ENCODE assay signal across 8 mouse cellular contexts in genomic region chr2:150765619-150766018, GRCm38 (mm10). TPM values are rescaled to one million over a fixed set of nuclear protein-coding genes. Genes with fewer than 3 reads are reported as not detected.
DNase-seq lines count a peak whose midpoint lies in the region; ATAC-seq and TF ChIP-seq lines count a peak whose summit lies in the region.

No protein-coding gene starts in this region.

- H3K9ac ChIP-seq in embryonic facial prominence, embryonic 13.5 days, result 0 out of 2 replicates have a peak overlapping the region, but pooled peaks have one; percentile 32
- H3K9ac ChIP-seq in neural tube, embryonic 12.5 days, result no peak overlapping the region
- no peak overlapping the region for H3K9ac ChIP-seq in heart, postnatal 0 days (replicated peaks; ENCODE audit: low read depth, low read length)
- no peak overlapping the region for H3K9ac ChIP-seq in neural tube, embryonic 13.5 days

- no peak overlapping the region for H3K4me3 ChIP-seq in embryonic facial prominence, embryonic 13.5 days
- no peak overlapping the region for H3K4me3 ChIP-seq in embryonic facial prominence, embryonic 10.5 days
- H3K4me3 ChIP-seq in neural tube, embryonic 12.5 days, result no peak overlapping the region
- no peak overlapping the region for H3K4me3 ChIP-seq in heart, postnatal 0 days (ENCODE audit: low read depth, low read length)
- H3K4me3 ChIP-seq in neural tube, embryonic 13.5 days, result no peak overlapping the region

- peaks cover 8% of the 10 kb centered on the region for H3K4me1 ChIP-seq in embryonic facial prominence, embryonic 13.5 days
- no peaks in the 10 kb centered on the region for H3K4me1 ChIP-seq in embryonic facial prominence, embryonic 10.5 days
- H3K4me1 ChIP-seq in neural tube, embryonic 12.5 days, result no peaks in the 10 kb centered on the region
- H3K4me1 ChIP-seq in heart, postnatal 0 days (ENCODE audit: control insufficient read depth, insufficient read depth), result peaks cover 33% of the 10 kb centered on the region
- H3K4me1 ChIP-seq in neural tube, embryonic 13.5 days (replicated peaks), result peaks cover 16% of the 10 kb centered on the region

- no peaks in the 10 kb centered on the region for H3K27me3 ChIP-seq in embryonic facial prominence, embryonic 13.5 days
- no peaks in the 10 kb centered on the region for H3K27me3 ChIP-seq in embryonic facial prominence, embryonic 10.5 days (replicated peaks; ENCODE audit: low read depth, poor library complexity, severe bottlenecking)
- H3K27me3 ChIP-seq in neural tube, embryonic 12.5 days (replicated peaks), result no peaks in the 10 kb centered on the region
- no peaks in the 10 kb centered on the region for H3K27me3 ChIP-seq in heart, postnatal 0 days (ENCODE audit: control insufficient read depth, insufficient read depth, low read length)
- no peaks in the 10 kb centered on the region for H3K27me3 ChIP-seq in neural tube, embryonic 13.5 days

- no peak for DNase-seq in embryonic facial prominence, embryonic 10.5 days (ENCODE audit: low spot score)
- no peak for DNase-seq in neural tube, embryonic 10.5 days (ENCODE audit: extremely low spot score, low spot score)
- no peak for DNase-seq in heart, postnatal 0 days (ENCODE audit: low spot score)
- no peak for DNase-seq in kidney, adult 8-10 months

- no peak for ATAC-seq in embryonic facial prominence, embryonic 13.5 days (ENCODE audit: insufficient number of reproducible peaks, insufficient read depth, low FRiP score, low TSS enrichment, low read depth)
- 0 out of 2 replicates have a peak, but pooled peaks have one; percentile 30 for ATAC-seq in neural tube, embryonic 12.5 days (ENCODE audit: low FRiP score, low read depth)
- no peak for ATAC-seq in heart, postnatal 0 days (ENCODE audit: insufficient read depth, low read depth)
- peak; percentile 83 for ATAC-seq in neural tube, embryonic 13.5 days (ENCODE audit: low read depth)
- ATAC-seq in CD4-positive, CD25-positive, alpha-beta regulatory T cell, adult 4 months, result no peak

- no peak overlapping the region for H3K4me2 ChIP-seq in embryonic facial prominence, embryonic 13.5 days
- H3K4me2 ChIP-seq in neural tube, embryonic 12.5 days (replicated peaks), result no peak overlapping the region
- H3K4me2 ChIP-seq in heart, postnatal 0 days (ENCODE audit: low read depth, low read length), result no peak overlapping the region
- no peak overlapping the region for H3K4me2 ChIP-seq in neural tube, embryonic 13.5 days

- no peaks in the 10 kb centered on the region for H3K9me3 ChIP-seq in embryonic facial prominence, embryonic 13.5 days
- no peaks in the 10 kb centered on the region for H3K9me3 ChIP-seq in embryonic facial prominence, embryonic 10.5 days
- H3K9me3 ChIP-seq in neural tube, embryonic 12.5 days, result no peaks in the 10 kb centered on the region
- no peaks in the 10 kb centered on the region for H3K9me3 ChIP-seq in heart, postnatal 0 days (replicated peaks; ENCODE audit: control insufficient read depth, low read length)
- H3K9me3 ChIP-seq in neural tube, embryonic 13.5 days, result no peaks in the 10 kb centered on the region

- 0 out of 2 replicates have a peak overlapping the region, but pooled peaks have one; percentile 11 for H3K27ac ChIP-seq in embryonic facial prominence, embryonic 13.5 days
- H3K27ac ChIP-seq in embryonic facial prominence, embryonic 10.5 days (replicated peaks), result no peak overlapping the region
- no peak overlapping the region for H3K27ac ChIP-seq in neural tube, embryonic 12.5 days
- H3K27ac ChIP-seq in heart, postnatal 0 days (ENCODE audit: low read depth), result peak overlapping the region; percentile 72
- H3K27ac ChIP-seq in neural tube, embryonic 13.5 days (replicated peaks), result peak overlapping the region; percentile 68

- H3K36me3 ChIP-seq in embryonic facial prominence, embryonic 13.5 days, result peaks cover 70% of the 10 kb centered on the region
- peaks cover 74% of the 10 kb centered on the region for H3K36me3 ChIP-seq in embryonic facial prominence, embryonic 10.5 days (replicated peaks)
- peaks cover 32% of the 10 kb centered on the region for H3K36me3 ChIP-seq in neural tube, embryonic 12.5 days
- peaks cover 34% of the 10 kb centered on the region for H3K36me3 ChIP-seq in heart, postnatal 0 days (replicated peaks; ENCODE audit: control insufficient read depth, insufficient read depth, low read length)
- H3K36me3 ChIP-seq in neural tube, embryonic 13.5 days, result peaks cover 90% of the 10 kb centered on the region

- no peak for TF ChIP-seq EP300 in heart, postnatal 0 days (IDR thresholded peaks at IDR 0.05; ENCODE audit: low read depth)

- 60% methylated on average over 2 of the region's 2 CpGs for WGBS in embryonic facial prominence, embryonic 13.5 days
- 50% methylated on average over 2 of the region's 2 CpGs for WGBS in embryonic facial prominence, embryonic 10.5 days
- WGBS in neural tube, embryonic 12.5 days, result 56% methylated on average over 2 of the region's 2 CpGs
- 26% methylated on average over 2 of the region's 2 CpGs for WGBS in heart, postnatal 0 days
- 42% methylated on average over 2 of the region's 2 CpGs for WGBS in neural tube, embryonic 13.5 days

- TF ChIP-seq CTCF in heart, postnatal 0 days (IDR thresholded peaks at IDR 0.05; ENCODE audit: low read depth), result no peak

RNA-seq across cellular contexts. Expression of gene Entpd6, which starts 16.8 kb away (rescaled TPM):
- 29.2 and 29.5 TPM in 2 replicates for polyA plus RNA-seq in embryonic facial prominence, embryonic 13.5 days (2015; fragmentation: Nextera tagmentation; extraction: Ambion mirVana)
- polyA plus RNA-seq in embryonic facial prominence, embryonic 10.5 days (2016; fragmentation: Nextera tagmentation; extraction: Ambion mirVana), result 30.7 and 37.1 TPM in 2 replicates
- 30.3 and 31.7 TPM in 2 replicates for polyA plus RNA-seq in neural tube, embryonic 12.5 days (2016; fragmentation: Nextera tagmentation; extraction: Ambion mirVana)
- total RNA-seq in heart, postnatal 0 days (2014; rRNA removed; ENCODE audit: low replicate concordance), result 16.9 and 25.8 TPM in 2 replicates
- 17.3 and 17.4 TPM in 2 replicates for polyA plus RNA-seq in heart, postnatal 0 days (2015; fragmentation: Nextera tagmentation; extraction: Ambion mirVana)
- polyA plus RNA-seq in neural tube, embryonic 13.5 days (2015; fragmentation: Nextera tagmentation; extraction: Ambion mirVana), result 41.2 and 47.0 TPM in 2 replicates
- polyA plus RNA-seq in CD4-positive, CD25-positive, alpha-beta regulatory T cell, adult 4 months (2017; shearing (Covaris generic)), result 10 to 100 TPM; 30.1 to 49.1 TPM

RNA-seq across cellular contexts. Expression of gene Pygb, which starts 20.9 kb away (rescaled TPM):
- 89.4 and 100 TPM in 2 replicates for polyA plus RNA-seq in embryonic facial prominence, embryonic 13.5 days (2015; fragmentation: Nextera tagmentation; extraction: Ambion mirVana)
- polyA plus RNA-seq in embryonic facial prominence, embryonic 10.5 days (2016; fragmentation: Nextera tagmentation; extraction: Ambion mirVana), result 62.1 and 66.3 TPM in 2 replicates
- 80.5 and 80.6 TPM in 2 replicates for polyA plus RNA-seq in neural tube, embryonic 12.5 days (2016; fragmentation: Nextera tagmentation; extraction: Ambion mirVana)
- 489 and 581 TPM in 2 replicates for total RNA-seq in heart, postnatal 0 days (2014; rRNA removed; ENCODE audit: low replicate concordance)
- polyA plus RNA-seq in heart, postnatal 0 days (2015; fragmentation: Nextera tagmentation; extraction: Ambion mirVana), result 255 and 282 TPM in 2 replicates
- 101 TPM in 2 replicates for polyA plus RNA-seq in neural tube, embryonic 13.5 days (2015; fragmentation: Nextera tagmentation; extraction: Ambion mirVana)
- polyA plus RNA-seq in CD4-positive, CD25-positive, alpha-beta regulatory T cell, adult 4 months (2017; shearing (Covaris generic)), result 10 to 100 TPM; 34.4 to 85.4 TPM

Comparison
In these comparisons a context has a peak if more than half of its experiments do, and no peak if none do; other contexts are left out.
1. H3K27ac ChIP-seq: peak in embryonic facial prominence, embryonic 13.5 days (single experiment), heart, postnatal 0 days (single experiment) and neural tube, embryonic 13.5 days (single experiment); none in embryonic facial prominence, embryonic 10.5 days (single experiment) and neural tube, embryonic 12.5 days (single experiment).
2. ATAC-seq: peak in neural tube, embryonic 12.5 days (single experiment) and neural tube, embryonic 13.5 days (single experiment); none in embryonic facial prominence, embryonic 13.5 days (single experiment), heart, postnatal 0 days (single experiment) and CD4-positive, CD25-positive, alpha-beta regulatory T cell, adult 4 months (single experiment).